Mouse (Mus musculus) cerebellum, adult 2 months (tissue): Measurements from ENCODE around the gene Arl8b.

ENCODE experiments used
- CTCF ChIP-seq: fragments of 200-500 bp; IDR thresholded peaks from 2 replicates; pipeline ENCODE4 v1.5.1; 2011; ENCODE audit warnings: low read depth, mild to moderate bottlenecking, control low read depth, low read length, moderate library complexity, borderline replicate concordance; ENCODE audit not compliant: insufficient read depth
- POLR2A ChIP-seq: fragments of 200-500 bp; IDR thresholded peaks from 2 replicates; pipeline ENCODE4 v1.6.1; 2011; ENCODE audit warnings: low read length, control low read depth, borderline replicate concordance; ENCODE audit not compliant: insufficient read depth

DNA sequence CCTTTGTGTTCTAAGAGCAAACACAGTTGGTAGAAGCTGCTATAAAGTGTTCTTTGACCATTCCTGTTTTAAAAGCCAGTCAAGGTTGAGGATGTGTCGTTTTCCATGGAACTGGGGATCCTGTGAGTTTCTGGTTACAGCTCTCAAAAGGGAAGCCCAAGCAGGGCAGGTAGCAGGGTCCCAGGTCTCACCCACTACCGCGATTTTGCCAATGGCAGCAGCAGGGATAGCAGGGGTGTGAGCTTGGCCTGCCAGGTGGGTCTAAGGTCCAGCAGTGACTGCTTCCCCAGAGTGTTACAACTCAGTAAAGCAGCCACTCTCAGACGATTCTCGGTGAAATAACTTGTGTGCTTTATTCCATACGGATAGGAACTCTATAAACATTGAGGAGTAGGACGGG lies 23.0 kb downstream of the Arl8b start:
- TF ChIP-seq CTCF = no peak
- TF ChIP-seq POLR2A = no peak
